Mouse (Mus musculus) kidney, embryonic 16.5 days (tissue): ENCODE measurements around the gene Ripor2. TPM values are rescaled to one million over a fixed set of nuclear protein-coding genes. Genes with fewer than 3 reads are reported as not detected.
"Not testable (repeated sequence)": the region's sequence is repeated elsewhere in the genome, so short reads cannot be mapped to it uniquely, and the experiment has no call there.

Experiments
- ATAC-seq: fragments of 200-750 bp; cut with Nextera tagmentation; 2 replicates; pipeline ENCODE4 v1.8.0; 2017; ENCODE audit warnings: moderate TSS enrichment; ENCODE audit not compliant: low FRiP score, low TSS enrichment
- H3K27ac ChIP-seq: fragments of 300-500 bp; sonication (generic); 2 replicates; pipeline ENCODE4 v1.5.1; 2014; ENCODE audit warnings: low read length
- H3K27me3 ChIP-seq: fragments of 300-500 bp; sonication (generic); 2 replicates; pipeline ENCODE4 v1.6.1; 2014; ENCODE audit warnings: low read length, control low read depth, mixed read lengths; ENCODE audit not compliant: insufficient read depth
- H3K36me3 ChIP-seq: fragments of 300-500 bp; sonication (generic); 2 replicates; pipeline ENCODE4 v1.6.1; 2014; ENCODE audit warnings: low read length, control low read depth, mixed read lengths; ENCODE audit not compliant: insufficient read depth
- H3K4me1 ChIP-seq: fragments of 300-500 bp; sonication (generic); 2 replicates; pipeline ENCODE4 v1.6.1; 2014; ENCODE audit warnings: low read length, control low read depth, mixed read lengths; ENCODE audit not compliant: insufficient read depth
- H3K4me2 ChIP-seq: fragments of 300-500 bp; sonication (generic); replicated peaks from 2 replicates; pipeline ENCODE4 v1.6.1; 2014; ENCODE audit warnings: low read depth, low read length
- H3K4me3 ChIP-seq: fragments of 300-500 bp; sonication (generic); 2 replicates; pipeline ENCODE4 v1.5.1; 2014; ENCODE audit warnings: mild to moderate bottlenecking, low read length
- H3K9ac ChIP-seq: fragments of 300-500 bp; sonication (generic); replicated peaks from 2 replicates; pipeline ENCODE4 v1.6.1; 2014; ENCODE audit warnings: low read length
- H3K9me3 ChIP-seq: fragments of 300-500 bp; sonication (generic); 2 replicates; pipeline ENCODE4 v1.6.1; 2016; ENCODE audit warnings: low read length, control low read depth
- WGBS: fragments of 180-500 bp; shearing (Covaris S2); extraction: QIAGEN DNeasy Blood & Tissue Kit; methylation state at CpG from one replicate; pipeline ENCODE4 v1.1.7; 2014; 5-methylcytosine and 5-hydroxymethylcytosine counted together
- polyA plus RNA-seq: library from polyadenylated mRNA; unstranded; fragments of >200 nt; fragmentation: Nextera tagmentation; extraction: Ambion mirVana; gene quantifications from 2 replicates; pipeline ENCODE4 v1.2.1, GENCODE M21; 2015

Gene Ripor2
- polyA plus RNA-seq, 1 experiment from 2014 or later = 2.1 TPM

DNA sequence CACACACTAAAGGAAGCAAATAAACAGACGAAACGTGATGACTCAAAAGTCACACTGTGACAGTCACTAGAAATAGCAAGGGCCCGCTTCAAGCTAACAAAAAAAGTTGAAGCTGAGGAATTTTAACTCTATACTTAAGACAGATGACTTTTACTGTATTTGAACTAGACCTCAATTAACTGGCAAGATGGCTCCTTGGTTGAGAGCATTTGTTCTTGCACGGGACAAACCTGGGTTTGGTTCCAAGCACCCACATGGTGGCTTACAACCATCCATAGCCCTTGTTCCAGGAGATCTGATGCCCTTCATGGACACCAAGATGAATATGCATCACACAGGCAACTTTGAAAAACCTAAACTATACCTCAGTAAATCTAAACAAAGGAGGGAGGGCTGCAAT lies 180.3 kb downstream of the Ripor2 start:
- Histone ChIP-seq H3K4me3 (peak overlapping the region; percentile 97), H3K9ac (peak overlapping the region; percentile 92), H3K27me3 (no peaks in the 10 kb centered on the region), H3K9me3 (no peaks in the 10 kb centered on the region), H3K4me2 (peak overlapping the region; percentile 72), H3K36me3 (peaks cover 18% of the 10 kb centered on the region), H3K4me1 (peaks cover 11% of the 10 kb centered on the region), H3K27ac (no peak overlapping the region)
- no peak for ATAC-seq
- WGBS = 30% methylated on average over 4 of the region's 4 CpGs

- H3K27me3 ChIP-seq, H3K9me3 ChIP-seq, ATAC-seq, H3K27ac ChIP-seq, H3K9ac ChIP-seq, H3K36me3 ChIP-seq, H3K4me3 ChIP-seq, H3K4me1 ChIP-seq, H3K4me2 ChIP-seq: not testable (repeated sequence)
- 69% methylated on average over 4 of the region's 4 CpGs for WGBS
These were observed 185.8 kb downstream of the Ripor2 start for GRCm38 (mm10) chr13:24767809-24768208.

GRCm38 (mm10) chr13:24771482-24771881 lies 189.5 kb downstream of the Ripor2 start:
- not testable (repeated sequence) for ATAC-seq
- WGBS = 92% methylated on average over 9 of the region's 10 CpGs

DNA sequence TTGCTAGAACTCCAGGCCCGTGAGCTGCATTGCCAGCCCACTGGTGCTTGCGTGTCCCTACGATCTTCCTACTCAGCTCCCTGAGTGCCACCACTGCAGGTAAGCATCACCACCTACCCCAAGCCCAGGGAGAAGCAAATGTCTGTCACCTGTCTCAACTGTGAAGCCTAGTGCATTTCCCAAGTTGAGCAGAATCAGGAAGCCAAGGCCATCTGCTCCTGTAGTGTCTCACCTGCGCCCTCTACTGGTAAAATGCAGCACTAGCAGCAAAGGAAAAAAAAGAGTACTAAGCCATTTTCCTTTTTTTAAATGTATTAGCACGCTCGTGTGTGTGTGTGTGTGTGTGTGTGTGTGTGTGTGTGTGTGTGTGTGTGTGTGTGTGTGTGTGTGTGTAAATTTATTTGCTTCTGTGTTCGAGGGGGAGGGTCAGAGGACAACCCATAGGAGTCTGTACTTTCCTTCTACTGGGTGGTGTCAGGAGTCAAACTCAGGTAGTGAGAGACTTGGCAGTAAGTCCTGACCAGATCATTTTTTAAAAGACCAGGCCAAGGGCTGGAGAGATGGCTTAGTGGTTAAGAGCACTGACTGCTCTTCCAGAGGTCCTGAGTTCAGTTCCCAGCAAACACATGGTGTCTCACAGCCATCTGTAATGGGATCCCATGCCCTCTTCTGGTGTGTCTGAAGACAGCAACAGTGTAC lies 194.3 kb downstream of the Ripor2 start:
- WGBS = 46% methylated on average over 7 of the region's 7 CpGs
- no peaks in the 10 kb centered on the region for H3K9me3 ChIP-seq
- no peak overlapping the region for H3K9ac ChIP-seq

More at GRCm38 (mm10) chr13:24771482-24771881, 189.5 kb downstream of the Ripor2 start:
- H3K27ac ChIP-seq, H3K4me1 ChIP-seq, H3K9ac ChIP-seq, H3K36me3 ChIP-seq, H3K9me3 ChIP-seq, H3K4me3 ChIP-seq, H3K27me3 ChIP-seq, H3K4me2 ChIP-seq: not testable (repeated sequence)

GRCm38 (mm10) chr13:24778026-24778425 lies 196.0 kb downstream of the Ripor2 start:
- Histone ChIP-seq H3K27ac (no peak overlapping the region), H3K4me3 (no peak overlapping the region), H3K4me2 (no peak overlapping the region), H3K27me3 (no peaks in the 10 kb centered on the region), H3K4me1 (no peaks in the 10 kb centered on the region), H3K9ac (no peak overlapping the region), H3K36me3 (no peaks in the 10 kb centered on the region), H3K9me3 (no peaks in the 10 kb centered on the region)
- WGBS = 82% methylated on average over 2 of the region's 2 CpGs
- no peak for ATAC-seq

More for the DNA sequence above, 194.3 kb downstream of the Ripor2 start:
- no peak overlapping the region for H3K4me2 ChIP-seq
- ATAC-seq = 0 out of 2 replicates have a peak, but pooled peaks have one; percentile 35
- H3K4me3 ChIP-seq = no peak overlapping the region
- no peak overlapping the region for H3K27ac ChIP-seq
- no peaks in the 10 kb centered on the region for H3K27me3 ChIP-seq
- H3K36me3 ChIP-seq = no peaks in the 10 kb centered on the region
- H3K4me1 ChIP-seq = no peaks in the 10 kb centered on the region

DNA sequence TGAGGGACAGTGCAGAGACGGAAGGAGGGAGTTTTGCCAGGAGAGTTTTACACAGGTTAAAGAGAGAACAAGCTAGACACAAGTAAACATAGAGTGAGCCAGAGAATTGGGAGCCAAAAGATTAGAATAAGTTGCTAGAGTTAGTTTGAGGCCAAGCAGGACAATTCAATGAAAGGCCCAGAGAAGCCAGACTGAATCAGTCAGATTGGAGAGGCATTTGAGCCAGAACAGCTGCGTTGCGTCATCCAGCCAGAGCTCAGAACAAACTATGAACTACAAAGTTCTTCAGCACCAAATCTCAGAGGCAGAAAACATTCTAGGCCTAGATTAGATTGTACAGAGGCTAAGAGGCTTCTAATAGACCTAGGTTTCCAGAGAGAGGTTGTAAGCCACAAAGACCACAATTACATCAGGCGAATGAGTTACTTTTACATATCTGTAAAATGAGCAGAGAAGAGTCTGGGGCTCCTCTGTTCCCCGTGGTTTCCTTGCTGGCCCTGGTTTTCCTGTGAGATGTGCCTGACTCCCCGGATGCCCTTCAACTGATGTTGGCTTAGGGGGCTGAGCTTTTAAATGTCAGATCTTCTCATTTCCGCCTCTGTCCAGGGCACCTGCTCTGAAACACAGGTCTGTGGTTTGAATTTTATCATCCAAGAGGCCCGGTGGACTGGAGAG lies 196.9 kb downstream of the Ripor2 start:
- H3K4me2 ChIP-seq = no peak overlapping the region
- no peak overlapping the region for H3K27ac ChIP-seq
- no peaks in the 10 kb centered on the region for H3K36me3 ChIP-seq
- no peaks in the 10 kb centered on the region for H3K4me1 ChIP-seq
- no peak overlapping the region for H3K4me3 ChIP-seq
- 82% methylated on average over 8 of the region's 8 CpGs for WGBS
- ATAC-seq = no peak
- H3K9ac ChIP-seq = no peak overlapping the region
- no peaks in the 10 kb centered on the region for H3K9me3 ChIP-seq
- H3K27me3 ChIP-seq = no peaks in the 10 kb centered on the region

- 48% methylated on average over 5 of the region's 5 CpGs for WGBS
- Histone ChIP-seq H3K4me3 (no peak overlapping the region), H3K4me1 (peaks cover 10% of the 10 kb centered on the region), H3K27me3 (no peaks in the 10 kb centered on the region), H3K9ac (no peak overlapping the region), H3K27ac (no peak overlapping the region), H3K9me3 (no peaks in the 10 kb centered on the region), H3K36me3 (no peaks in the 10 kb centered on the region), H3K4me2 (no peak overlapping the region)
- ATAC-seq = no peak
These were observed 199.9 kb downstream of the Ripor2 start for GRCm38 (mm10) chr13:24781916-24782315.

Other genes with a start within 250 kb of the Ripor2 start
- not detected in 2 replicates for gene Armh2, start 159.0 kb downstream of the Ripor2 start, polyA plus RNA-seq
- gene Gmnn, start 179.7 kb downstream of the Ripor2 start, polyA plus RNA-seq = 103 and 104 TPM in 2 replicates
- gene BC005537, start 219.5 kb downstream of the Ripor2 start, polyA plus RNA-seq = 14.2 and 17.1 TPM in 2 replicates
- gene Acot13, start 249.4 kb downstream of the Ripor2 start, polyA plus RNA-seq = 112 and 121 TPM in 2 replicates
- gene Tdp2, start 249.5 kb downstream of the Ripor2 start, polyA plus RNA-seq = 62.1 and 62.5 TPM in 2 replicates